Mouse (Mus musculus) forebrain, embryonic 15.5 days (tissue): ENCODE results near the gene Tjp2. TPM values are rescaled to one million over a fixed set of nuclear protein-coding genes. Genes with fewer than 3 reads are reported as not detected.

ENCODE experiments used
- ATAC-seq: fragments of 200-750 bp; cut with Nextera tagmentation; replicated peaks from 2 replicates; pipeline ENCODE4 v1.8.0; 2017; ENCODE audit warnings: mild to moderate bottlenecking, moderate TSS enrichment, moderate library complexity
- H3K27ac ChIP-seq: fragments of 300-500 bp; sonication (generic); replicated peaks from 2 replicates; pipeline ENCODE4 v1.5.1; 2015; ENCODE audit warnings: mild to moderate bottlenecking, inconsistent platforms
- H3K27me3 ChIP-seq: fragments of 300-500 bp; sonication (generic); 2 replicates; pipeline ENCODE4 v1.6.1; 2015; ENCODE audit warnings: inconsistent platforms
- H3K36me3 ChIP-seq: fragments of 300-500 bp; sonication (generic); 2 replicates; pipeline ENCODE4 v1.6.1; 2015; ENCODE audit warnings: mild to moderate bottlenecking, inconsistent platforms
- H3K4me1 ChIP-seq: fragments of 300-500 bp; sonication (generic); 2 replicates; pipeline ENCODE4 v1.6.1; 2015; ENCODE audit warnings: inconsistent platforms
- H3K4me2 ChIP-seq: fragments of 300-500 bp; sonication (generic); replicated peaks from 2 replicates; pipeline ENCODE4 v1.6.1; 2015; ENCODE audit warnings: mild to moderate bottlenecking, inconsistent platforms
- H3K4me3 ChIP-seq: fragments of 300-500 bp; sonication (generic); 2 replicates; pipeline ENCODE4 v1.5.1; 2015; ENCODE audit warnings: mild to moderate bottlenecking, inconsistent platforms
- H3K9ac ChIP-seq: fragments of 300-500 bp; sonication (generic); replicated peaks from 2 replicates; pipeline ENCODE4 v1.6.1; 2015; ENCODE audit warnings: mild to moderate bottlenecking, inconsistent platforms
- H3K9me3 ChIP-seq: fragments of 300-500 bp; sonication (generic); 2 replicates; pipeline ENCODE4 v1.6.1; 2016; ENCODE audit warnings: inconsistent platforms
- WGBS: fragments of 180-500 bp; shearing (Covaris S2); methylation state at CpG from one replicate; pipeline ENCODE4 v1.1.7; 2015; ENCODE audit warnings: mixed read lengths; 5-methylcytosine and 5-hydroxymethylcytosine counted together
- polyA plus RNA-seq: library from polyadenylated mRNA; unstranded; fragments of >200 nt; fragmentation: Nextera tagmentation; extraction: Ambion mirVana; gene quantifications from 2 replicates; pipeline ENCODE4 v1.2.1, GENCODE M21; 2015

Gene Tjp2
- polyA plus RNA-seq, 1 experiment from 2014 or later, result 11.9 TPM

- Histone ChIP-seq H3K36me3 (no peaks in the 10 kb centered on the region), H3K4me3 (no peak overlapping the region), H3K27me3 (no peaks in the 10 kb centered on the region), H3K4me2 (no peak overlapping the region), H3K9me3 (no peaks in the 10 kb centered on the region), H3K9ac (no peak overlapping the region), H3K4me1 (peaks cover 12% of the 10 kb centered on the region), H3K27ac (no peak overlapping the region)
- WGBS, result 90% methylated on average over 7 of the region's 7 CpGs
- no peak for ATAC-seq
Observed at GRCm38 (mm10) chr19:24144009-24144408, 80.8 kb downstream of the Tjp2 start.

- no peak overlapping the region for H3K9ac ChIP-seq
- 0 out of 2 replicates have a peak overlapping the region, but pooled peaks have one; percentile 9 for H3K4me3 ChIP-seq
- peak overlapping the region; percentile 35 for H3K4me2 ChIP-seq
- ATAC-seq, result peak; percentile 82
- H3K36me3 ChIP-seq, result no peaks in the 10 kb centered on the region
- peaks cover 12% of the 10 kb centered on the region for H3K4me1 ChIP-seq
- H3K9me3 ChIP-seq, result no peaks in the 10 kb centered on the region
- H3K27me3 ChIP-seq, result no peaks in the 10 kb centered on the region
- 30% methylated on average over 12 of the region's 12 CpGs for WGBS
- peak overlapping the region; percentile 67 for H3K27ac ChIP-seq
Observed at GRCm38 (mm10) chr19:24142621-24143061, 82.2 kb downstream of the Tjp2 start.

- no peaks in the 10 kb centered on the region for H3K9me3 ChIP-seq
- no peak overlapping the region for H3K9ac ChIP-seq
- no peak overlapping the region for H3K4me3 ChIP-seq
- 69% methylated on average over 3 of the region's 3 CpGs for WGBS
- H3K27me3 ChIP-seq, result no peaks in the 10 kb centered on the region
- no peak overlapping the region for H3K4me2 ChIP-seq
- ATAC-seq, result no peak
- H3K36me3 ChIP-seq, result no peaks in the 10 kb centered on the region
- no peak overlapping the region for H3K27ac ChIP-seq
- peaks cover 14% of the 10 kb centered on the region for H3K4me1 ChIP-seq
Observed at GRCm38 (mm10) chr19:24140298-24140697, 84.5 kb downstream of the Tjp2 start.

- 77% methylated on average over 4 of the region's 4 CpGs for WGBS
- Histone ChIP-seq H3K4me2 (no peak overlapping the region), H3K4me3 (no peak overlapping the region), H3K27me3 (no peaks in the 10 kb centered on the region), H3K9ac (no peak overlapping the region), H3K9me3 (no peaks in the 10 kb centered on the region), H3K36me3 (no peaks in the 10 kb centered on the region), H3K27ac (no peak overlapping the region), H3K4me1 (peaks cover 8% of the 10 kb centered on the region)
- no peak for ATAC-seq
Observed at GRCm38 (mm10) chr19:24137392-24137791, 87.4 kb downstream of the Tjp2 start.

GRCm38 (mm10) chr19:24134991-24135390 is 89.8 kb downstream of the Tjp2 start:
- 0 out of 2 replicates have a peak overlapping the region, but pooled peaks have one; percentile 23 for H3K9ac ChIP-seq
- H3K4me3 ChIP-seq, result peak overlapping the region; percentile 29
- H3K4me1 ChIP-seq, result 0 out of 2 replicates have a peak, but pooled peaks cover 3% of the 10 kb centered on the region
- H3K27me3 ChIP-seq, result no peaks in the 10 kb centered on the region
- peak overlapping the region; percentile 33 for H3K4me2 ChIP-seq
- no peaks in the 10 kb centered on the region for H3K9me3 ChIP-seq
- WGBS, result 54% methylated on average over 10 of the region's 10 CpGs
- no peak; the same call in 1 of the 2 replicates for ATAC-seq
- H3K36me3 ChIP-seq, result peaks cover 11% of the 10 kb centered on the region; the same call in 1 of the 2 replicates
- H3K27ac ChIP-seq, result no peak overlapping the region

GRCm38 (mm10) chr19:24134144-24134911 is 90.5 kb downstream of the Tjp2 start:
- Histone ChIP-seq H3K4me2 (peak overlapping the region; percentile 33), H3K9me3 (no peaks in the 10 kb centered on the region), H3K4me1 (0 out of 2 replicates have a peak, but pooled peaks cover 3% of the 10 kb centered on the region), H3K36me3 (peaks cover 12% of the 10 kb centered on the region; the same call in 1 of the 2 replicates), H3K9ac (0 out of 2 replicates have a peak overlapping the region, but pooled peaks have one; percentile 23), H3K27ac (no peak overlapping the region), H3K27me3 (no peaks in the 10 kb centered on the region), H3K4me3 (peak overlapping the region; percentile 29)
- WGBS, result 83% methylated on average over 16 of the region's 16 CpGs
- peak; percentile 19; the same call in 1 of the 2 replicates for ATAC-seq

GRCm38 (mm10) chr19:24123534-24124290 is 101.1 kb downstream of the Tjp2 start:
- H3K27ac ChIP-seq, result no peak overlapping the region
- H3K36me3 ChIP-seq, result no peaks in the 10 kb centered on the region
- ATAC-seq, result no peak
- no peak overlapping the region for H3K9ac ChIP-seq
- WGBS, result 94% methylated on average over 8 of the region's 8 CpGs
- no peak overlapping the region for H3K4me3 ChIP-seq
- H3K27me3 ChIP-seq, result no peaks in the 10 kb centered on the region
- no peak overlapping the region for H3K4me2 ChIP-seq
- H3K4me1 ChIP-seq, result no peaks in the 10 kb centered on the region
- no peaks in the 10 kb centered on the region for H3K9me3 ChIP-seq

GRCm38 (mm10) chr19:24123087-24123486 is 101.7 kb downstream of the Tjp2 start:
- H3K9ac ChIP-seq, result no peak overlapping the region
- no peaks in the 10 kb centered on the region for H3K4me1 ChIP-seq
- H3K4me3 ChIP-seq, result no peak overlapping the region
- H3K9me3 ChIP-seq, result no peaks in the 10 kb centered on the region
- no peak overlapping the region for H3K4me2 ChIP-seq
- no peak overlapping the region for H3K27ac ChIP-seq
- H3K27me3 ChIP-seq, result no peaks in the 10 kb centered on the region
- ATAC-seq, result no peak
- WGBS, result 94% methylated on average over 6 of the region's 6 CpGs
- no peaks in the 10 kb centered on the region for H3K36me3 ChIP-seq

- no peak overlapping the region for H3K4me3 ChIP-seq
- H3K9me3 ChIP-seq, result no peaks in the 10 kb centered on the region
- H3K4me1 ChIP-seq, result no peaks in the 10 kb centered on the region
- H3K36me3 ChIP-seq, result no peaks in the 10 kb centered on the region
- H3K4me2 ChIP-seq, result no peak overlapping the region
- no peak for ATAC-seq
- 95% methylated on average over 9 of the region's 9 CpGs for WGBS
- H3K27me3 ChIP-seq, result no peaks in the 10 kb centered on the region
- H3K27ac ChIP-seq, result no peak overlapping the region
- no peak overlapping the region for H3K9ac ChIP-seq
Observed at GRCm38 (mm10) chr19:24122647-24123046, 102.2 kb downstream of the Tjp2 start.

- WGBS, result 77% methylated on average over 4 of the region's 4 CpGs
- no peak overlapping the region for H3K4me3 ChIP-seq
- ATAC-seq, result no peak
- H3K9ac ChIP-seq, result no peak overlapping the region
- 0 out of 2 replicates have a peak, but pooled peaks cover 2% of the 10 kb centered on the region for H3K36me3 ChIP-seq
- H3K27me3 ChIP-seq, result no peaks in the 10 kb centered on the region
- H3K4me1 ChIP-seq, result no peaks in the 10 kb centered on the region
- H3K4me2 ChIP-seq, result no peak overlapping the region
- no peak overlapping the region for H3K27ac ChIP-seq
- no peaks in the 10 kb centered on the region for H3K9me3 ChIP-seq
Observed at GRCm38 (mm10) chr19:24120811-24121210, 104.0 kb downstream of the Tjp2 start.

- Histone ChIP-seq H3K9ac (no peak overlapping the region), H3K4me2 (no peak overlapping the region), H3K4me3 (no peak overlapping the region), H3K27ac (no peak overlapping the region), H3K36me3 (0 out of 2 replicates have a peak, but pooled peaks cover 2% of the 10 kb centered on the region), H3K27me3 (no peaks in the 10 kb centered on the region), H3K4me1 (no peaks in the 10 kb centered on the region), H3K9me3 (no peaks in the 10 kb centered on the region)
- ATAC-seq, result no peak
- 90% methylated on average over 9 of the region's 9 CpGs for WGBS
Observed at GRCm38 (mm10) chr19:24118775-24119174, 106.1 kb downstream of the Tjp2 start.

- H3K27ac ChIP-seq, result no peak overlapping the region
- H3K9ac ChIP-seq, result no peak overlapping the region
- no peaks in the 10 kb centered on the region for H3K4me1 ChIP-seq
- no peak for ATAC-seq
- H3K4me2 ChIP-seq, result no peak overlapping the region
- WGBS, result 96% methylated on average over 7 of the region's 7 CpGs
- no peaks in the 10 kb centered on the region for H3K9me3 ChIP-seq
- H3K36me3 ChIP-seq, result 0 out of 2 replicates have a peak, but pooled peaks cover 5% of the 10 kb centered on the region
- H3K27me3 ChIP-seq, result no peaks in the 10 kb centered on the region
- no peak overlapping the region for H3K4me3 ChIP-seq
Observed at GRCm38 (mm10) chr19:24111581-24111980, 113.2 kb downstream of the Tjp2 start.
